Mouse (Mus musculus) liver, embryonic 15.5 days (tissue): ENCODE measurements around the gene Svopl. TPM values are rescaled to one million over a fixed set of nuclear protein-coding genes. Genes with fewer than 3 reads are reported as not detected.

ENCODE experiments used
- ATAC-seq: fragments of 200-750 bp; cut with Nextera tagmentation; 2 replicates; pipeline ENCODE4 v1.8.0; 2017; ENCODE audit warnings: moderate number of reproducible peaks, mild to moderate bottlenecking, moderate library complexity; ENCODE audit not compliant: insufficient read depth
- H3K27ac ChIP-seq: fragments of 300-500 bp; sonication (generic); replicated peaks from 2 replicates; pipeline ENCODE4 v1.5.1; 2015; ENCODE audit warnings: mild to moderate bottlenecking, inconsistent platforms
- H3K27me3 ChIP-seq: fragments of 300-500 bp; sonication (generic); 2 replicates; pipeline ENCODE4 v1.6.1; 2015; ENCODE audit warnings: mild to moderate bottlenecking, inconsistent platforms
- H3K36me3 ChIP-seq: fragments of 300-500 bp; sonication (generic); replicated peaks from 2 replicates; pipeline ENCODE4 v1.6.1; 2015; ENCODE audit warnings: moderate library complexity, mild to moderate bottlenecking, inconsistent platforms
- H3K4me1 ChIP-seq: fragments of 300-500 bp; sonication (generic); replicated peaks from 2 replicates; pipeline ENCODE4 v1.6.1; 2015; ENCODE audit warnings: inconsistent platforms
- H3K4me2 ChIP-seq: fragments of 300-500 bp; sonication (generic); 2 replicates; pipeline ENCODE4 v1.6.1; 2015; ENCODE audit warnings: moderate library complexity, mild to moderate bottlenecking, inconsistent platforms
- H3K4me3 ChIP-seq: fragments of 300-500 bp; sonication (generic); replicated peaks from 2 replicates; pipeline ENCODE4 v1.5.1; 2015; ENCODE audit warnings: mild to moderate bottlenecking, inconsistent platforms
- H3K9ac ChIP-seq: fragments of 300-500 bp; sonication (generic); 2 replicates; pipeline ENCODE4 v1.6.1; 2015; ENCODE audit warnings: moderate library complexity, mild to moderate bottlenecking, inconsistent platforms
- H3K9me3 ChIP-seq: fragments of 300-500 bp; sonication (generic); replicated peaks from 2 replicates; pipeline ENCODE4 v1.6.1; 2016; ENCODE audit warnings: inconsistent platforms
- WGBS: fragments of 180-500 bp; shearing (Covaris S2); methylation state at CpG from one replicate; pipeline ENCODE4 v1.1.7; 2015; ENCODE audit warnings: mixed read lengths; ENCODE audit not compliant: insufficient replicate concordance; 5-methylcytosine and 5-hydroxymethylcytosine counted together
- polyA plus RNA-seq: library from polyadenylated mRNA; unstranded; fragments of >200 nt; fragmentation: Nextera tagmentation; extraction: Ambion mirVana; gene quantifications from 2 replicates; pipeline ENCODE4 v1.2.1, GENCODE M21; 2015

The Svopl gene
- polyA plus RNA-seq, 1 experiment from 2014 or later, result not detected

GRCm38 (mm10) chr6:38028205-38028604, 18.6 kb downstream of the Svopl start:
- Histone ChIP-seq H3K4me3 (no peak overlapping the region), H3K27ac (no peak overlapping the region), H3K36me3 (no peaks in the 10 kb centered on the region), H3K4me1 (no peaks in the 10 kb centered on the region), H3K9ac (no peak overlapping the region), H3K4me2 (no peak overlapping the region), H3K27me3 (no peaks in the 10 kb centered on the region), H3K9me3 (no peaks in the 10 kb centered on the region)
- no peak for ATAC-seq
- WGBS, result 44% methylated on average over 2 of the region's 2 CpGs

- ATAC-seq, result no peak
- Histone ChIP-seq H3K4me1 (no peaks in the 10 kb centered on the region), H3K27ac (no peak overlapping the region), H3K27me3 (no peaks in the 10 kb centered on the region), H3K36me3 (no peaks in the 10 kb centered on the region), H3K4me3 (no peak overlapping the region), H3K4me2 (no peak overlapping the region), H3K9me3 (no peaks in the 10 kb centered on the region), H3K9ac (no peak overlapping the region)
- WGBS, result 50% methylated on average over 1 of the region's 1 CpGs
Measured at GRCm38 (mm10) chr6:38027771-38028170, 19.0 kb downstream of the Svopl start.

- Histone ChIP-seq H3K9me3 (no peaks in the 10 kb centered on the region), H3K4me3 (no peak overlapping the region), H3K27me3 (no peaks in the 10 kb centered on the region), H3K4me1 (no peaks in the 10 kb centered on the region), H3K36me3 (no peaks in the 10 kb centered on the region), H3K9ac (no peak overlapping the region), H3K27ac (no peak overlapping the region), H3K4me2 (no peak overlapping the region)
- ATAC-seq, result no peak
- 32% methylated on average over 7 of the region's 7 CpGs for WGBS
Measured at GRCm38 (mm10) chr6:38023284-38023683, 23.5 kb downstream of the Svopl start.

- Histone ChIP-seq H3K36me3 (no peaks in the 10 kb centered on the region), H3K4me1 (no peaks in the 10 kb centered on the region), H3K9ac (no peak overlapping the region), H3K27me3 (no peaks in the 10 kb centered on the region), H3K27ac (no peak overlapping the region), H3K9me3 (no peaks in the 10 kb centered on the region), H3K4me3 (no peak overlapping the region), H3K4me2 (no peak overlapping the region)
- ATAC-seq, result no peak
- WGBS, result 56% methylated on average over 7 of the region's 7 CpGs
Measured at GRCm38 (mm10) chr6:38021406-38021805, 25.4 kb downstream of the Svopl start.

GRCm38 (mm10) chr6:38012829-38013228, 34.0 kb downstream of the Svopl start:
- no peak overlapping the region for H3K4me2 ChIP-seq
- no peak overlapping the region for H3K4me3 ChIP-seq
- H3K9ac ChIP-seq, result no peak overlapping the region
- no peak for ATAC-seq
- WGBS, result 69% methylated on average over 2 of the region's 2 CpGs
- H3K27ac ChIP-seq, result no peak overlapping the region
- H3K4me1 ChIP-seq, result no peaks in the 10 kb centered on the region
- H3K27me3 ChIP-seq, result no peaks in the 10 kb centered on the region
- H3K9me3 ChIP-seq, result no peaks in the 10 kb centered on the region
- no peaks in the 10 kb centered on the region for H3K36me3 ChIP-seq

- Histone ChIP-seq H3K27me3 (no peaks in the 10 kb centered on the region), H3K27ac (no peak overlapping the region), H3K4me3 (no peak overlapping the region), H3K4me2 (no peak overlapping the region), H3K9me3 (no peaks in the 10 kb centered on the region), H3K4me1 (no peaks in the 10 kb centered on the region), H3K9ac (no peak overlapping the region), H3K36me3 (no peaks in the 10 kb centered on the region)
- ATAC-seq, result no peak
- WGBS, result 7% methylated on average over 6 of the region's 6 CpGs
Measured at GRCm38 (mm10) chr6:38007459-38007858, 39.3 kb downstream of the Svopl start.

GRCm38 (mm10) chr6:37967386-37967785, 79.4 kb downstream of the Svopl start:
- ATAC-seq, result no peak
- no peaks in the 10 kb centered on the region for H3K27me3 ChIP-seq
- no peaks in the 10 kb centered on the region for H3K4me1 ChIP-seq
- H3K9ac ChIP-seq, result no peak overlapping the region
- peaks cover 36% of the 10 kb centered on the region for H3K36me3 ChIP-seq
- no peak overlapping the region for H3K4me2 ChIP-seq
- H3K9me3 ChIP-seq, result no peaks in the 10 kb centered on the region
- 84% methylated on average over 4 of the region's 4 CpGs for WGBS
- no peak overlapping the region for H3K4me3 ChIP-seq
- H3K27ac ChIP-seq, result no peak overlapping the region

- no peak overlapping the region for H3K9ac ChIP-seq
- H3K4me1 ChIP-seq, result no peaks in the 10 kb centered on the region
- no peak for ATAC-seq
- no peaks in the 10 kb centered on the region for H3K9me3 ChIP-seq
- no peak overlapping the region for H3K27ac ChIP-seq
- H3K4me2 ChIP-seq, result no peak overlapping the region
- WGBS, result 72% methylated on average over 6 of the region's 6 CpGs
- no peak overlapping the region for H3K4me3 ChIP-seq
- H3K36me3 ChIP-seq, result peaks cover 39% of the 10 kb centered on the region
- no peaks in the 10 kb centered on the region for H3K27me3 ChIP-seq
Measured at GRCm38 (mm10) chr6:37951306-37951705, 95.5 kb downstream of the Svopl start.

GRCm38 (mm10) chr6:37936498-37936897, 110.3 kb downstream of the Svopl start:
- no peak for ATAC-seq
- H3K27ac ChIP-seq, result no peak overlapping the region
- no peak overlapping the region for H3K4me2 ChIP-seq
- H3K9ac ChIP-seq, result no peak overlapping the region
- H3K27me3 ChIP-seq, result no peaks in the 10 kb centered on the region
- no peaks in the 10 kb centered on the region for H3K9me3 ChIP-seq
- peaks cover 14% of the 10 kb centered on the region for H3K36me3 ChIP-seq
- H3K4me1 ChIP-seq, result no peaks in the 10 kb centered on the region
- 78% methylated on average over 6 of the region's 6 CpGs for WGBS
- no peak overlapping the region for H3K4me3 ChIP-seq

Other genes starting within 250 kb of the Svopl start
- 3.0 and 3.3 TPM in 2 replicates for gene Trim24, start 176.2 kb downstream of the Svopl start, polyA plus RNA-seq
- gene Tmem213, start 62.3 kb upstream of the Svopl start, polyA plus RNA-seq, result not detected in 2 replicates
- 0.21 and 0.22 TPM in 2 replicates for gene Atp6v0a4, start 77.6 kb upstream of the Svopl start, polyA plus RNA-seq
- gene D630045J12Rik, start 207.0 kb upstream of the Svopl start, polyA plus RNA-seq, result 0.21 and 0.22 TPM in 2 replicates